Mouse (Mus musculus): ENCODE data around the gene Gm436.

Gene Gm436

GRCm38 (mm10) chr4:144686268-144686667, at the start of gene Gm436:
Gene Gm436 (minus strand): TSS chr4:144686368.
- DNase-seq (ENCODE audit: low spot score): no peak

GRCm38 (mm10) chr4:144721304-144721703, 35.1 kb upstream of the Gm436 start, which contains the start of gene Gm13178:
Gene Gm13178 (minus strand): TSS chr4:144721404.
- DNase-seq (ENCODE audit: low spot score): no peak

GRCm38 (mm10) chr4:144719691-144720090, 33.5 kb upstream of the Gm436 start:
- no peak for DNase-seq (ENCODE audit: low spot score)

- DNase-seq (ENCODE audit: low spot score): no peak
Observed at GRCm38 (mm10) chr4:144718288-144718687, 32.1 kb upstream of the Gm436 start.

- no peak for DNase-seq (ENCODE audit: low spot score)
Observed at GRCm38 (mm10) chr4:144638263-144638662, 47.9 kb downstream of the Gm436 start.
